21 mouse cellular contexts compared by ENCODE assay signal in genomic region chr3:153799603-153800002, GRCm38 (mm10). TPM values are rescaled to one million over a fixed set of nuclear protein-coding genes. Genes with fewer than 3 reads are reported as not detected.
"Had no signal": no experiment of that assay in that cellular context is flagged by ENCODE, and none has a peak within 500 bp of the region (broad histone marks: within the 10 kb centered on the region; RNA-seq: fewer than 3 reads in every experiment).

No protein-coding gene starts in this region.

- H3K27me3 ChIP-seq: lung, embryonic 15.5 days; midbrain, embryonic 13.5 days; midbrain, embryonic 15.5 days; neural tube, embryonic 12.5 days had no signal

- H3K9me3 ChIP-seq: lung, embryonic 15.5 days; midbrain, embryonic 13.5 days; midbrain, embryonic 15.5 days; neural tube, embryonic 12.5 days had no signal

- H3K9ac ChIP-seq: lung, embryonic 15.5 days; midbrain, embryonic 13.5 days; midbrain, embryonic 15.5 days; neural tube, embryonic 12.5 days had no signal

- H3K4me3 ChIP-seq: lung, embryonic 15.5 days; megakaryocyte, embryonic 14.5 days; midbrain, embryonic 13.5 days; midbrain, embryonic 15.5 days; neural tube, embryonic 12.5 days had no signal

- H3K4me2 ChIP-seq: lung, embryonic 15.5 days; midbrain, embryonic 11.5 days; midbrain, embryonic 13.5 days; midbrain, embryonic 15.5 days; neural tube, embryonic 12.5 days had no signal

- H3K36me3 ChIP-seq: lung, embryonic 15.5 days; midbrain, embryonic 13.5 days; midbrain, embryonic 15.5 days; neural tube, embryonic 12.5 days had no signal

- ATAC-seq: lung, postnatal 0 days; midbrain, embryonic 13.5 days; midbrain, embryonic 15.5 days had no signal

- H3K4me1 ChIP-seq: lung, embryonic 15.5 days; neural tube, embryonic 12.5 days had no signal

- H3K27ac ChIP-seq: lung, embryonic 15.5 days; macrophage; midbrain, embryonic 13.5 days; midbrain, embryonic 15.5 days; neural tube, embryonic 12.5 days had no signal

- DNase-seq: lung, adult 2 months; lung, postnatal 14 days; lung, postnatal 36 days; right cerebral cortex, postnatal 14 days; right cerebral cortex, postnatal 4 days; spleen, adult 18-20 months; thymus, adult 18-20 months; thymus, postnatal 14 days; thymus, postnatal 36 days had no signal

RNA-seq across cellular contexts. Expression of gene Asb17, which starts 44.4 kb away (rescaled TPM):
- total RNA-seq: monocyte, adult 5-6 weeks; neutrophil, adult 5-6 weeks had no signal
- polyA plus RNA-seq: lung, adult 2 months; lung, postnatal 0 days; macrophage; midbrain, embryonic 13.5 days; small intestine, adult 2 months; thymus, postnatal 0 days had no signal
